Mouse (Mus musculus): ENCODE measurements around the gene Gm28053. TPM values are rescaled to one million over a fixed set of nuclear protein-coding genes. Genes with fewer than 3 reads are reported as not detected.

Gene Gm28053
- polyA plus RNA-seq, 1 experiment = not detected

DNA sequence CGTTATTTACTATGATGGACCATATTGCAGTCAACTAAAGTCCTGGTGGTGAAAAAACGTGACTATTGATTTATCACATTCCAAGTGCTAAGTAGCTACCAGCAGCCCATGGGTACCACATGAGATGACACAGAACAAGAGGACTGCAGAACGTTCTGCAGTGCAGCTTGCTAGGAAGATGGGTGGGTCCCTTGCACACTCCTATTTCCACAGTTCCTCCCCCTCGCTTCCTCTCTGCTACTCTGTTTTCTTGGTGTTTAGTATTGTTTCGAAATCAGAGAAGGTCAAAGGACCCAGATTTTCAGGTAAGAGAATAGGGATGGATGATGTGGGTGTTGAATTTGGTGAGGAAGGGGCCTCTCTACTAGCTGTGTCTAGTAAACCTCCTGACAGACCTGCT is 34.1 kb upstream of the Gm28053 start, which contains the start of gene Gimap4:
Gene Gimap4, plus strand, starts transcription at position 231 of the 400 bp plus-strand sequence.
- Histone ChIP-seq H3K27me3 (replicated peaks; ENCODE audit: control insufficient read depth, insufficient read depth, low read length) (no peaks in the 10 kb centered on the region), H3K4me3 (ENCODE audit: insufficient read depth, low read depth, low read length) (peak within 1 kb of the TSS; percentile 56), H3K27ac (ENCODE audit: insufficient read depth, low read depth, low read length) (peak within 1 kb of the TSS; percentile 93), H3K36me3 (ENCODE audit: control insufficient read depth, insufficient read depth, low read length) (no peaks in the 10 kb centered on the region), H3K4me1 (ENCODE audit: control insufficient read depth, insufficient read depth, low read length) (no peaks in the 10 kb centered on the region)
- TF ChIP-seq POLR2A (IDR thresholded peaks at IDR 0.05; ENCODE audit: low read depth, low read length) (no peak), CTCF (conservative IDR thresholded peaks at IDR 0.05; ENCODE audit: insufficient read depth, insufficient read length, low read depth, low read length) (no peak)
- WGBS = 54% methylated on average over 5 of the region's 5 CpGs
- peak; percentile 69 for DNase-seq

DNA sequence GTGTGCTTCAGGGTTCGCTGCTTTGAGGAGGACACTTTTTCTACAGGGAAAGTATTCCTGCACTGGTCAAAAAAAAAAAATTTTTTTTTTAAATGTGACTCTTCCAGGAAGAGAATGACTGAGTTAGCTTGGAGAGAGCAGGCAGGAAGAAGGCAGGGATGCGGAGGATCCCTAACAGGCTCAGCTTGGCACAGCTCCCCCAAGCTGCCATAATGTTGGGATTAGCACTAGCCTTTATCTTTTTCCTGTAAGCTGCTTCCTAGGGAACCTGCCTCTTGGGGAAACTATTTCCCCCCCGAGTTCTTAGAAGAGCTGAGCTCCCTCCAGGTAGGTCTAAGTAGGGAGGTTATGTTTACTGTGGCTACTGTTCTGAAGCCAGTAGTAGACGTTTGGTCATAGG is 33.6 kb upstream of the Gm28053 start:
- Histone ChIP-seq H3K4me3 (ENCODE audit: insufficient read depth, low read depth, low read length) (peak overlapping the region; percentile 56), H3K4me1 (ENCODE audit: control insufficient read depth, insufficient read depth, low read length) (no peaks in the 10 kb centered on the region), H3K36me3 (ENCODE audit: control insufficient read depth, insufficient read depth, low read length) (no peaks in the 10 kb centered on the region), H3K27ac (ENCODE audit: insufficient read depth, low read depth, low read length) (peak overlapping the region; percentile 93), H3K27me3 (replicated peaks; ENCODE audit: control insufficient read depth, insufficient read depth, low read length) (no peaks in the 10 kb centered on the region)
- TF ChIP-seq POLR2A (IDR thresholded peaks at IDR 0.05; ENCODE audit: low read depth, low read length) (no peak), CTCF (conservative IDR thresholded peaks at IDR 0.05; ENCODE audit: insufficient read depth, insufficient read length, low read depth, low read length) (no peak)
- WGBS = 54% methylated on average over 4 of the region's 4 CpGs
- peak; percentile 69 for DNase-seq

DNA sequence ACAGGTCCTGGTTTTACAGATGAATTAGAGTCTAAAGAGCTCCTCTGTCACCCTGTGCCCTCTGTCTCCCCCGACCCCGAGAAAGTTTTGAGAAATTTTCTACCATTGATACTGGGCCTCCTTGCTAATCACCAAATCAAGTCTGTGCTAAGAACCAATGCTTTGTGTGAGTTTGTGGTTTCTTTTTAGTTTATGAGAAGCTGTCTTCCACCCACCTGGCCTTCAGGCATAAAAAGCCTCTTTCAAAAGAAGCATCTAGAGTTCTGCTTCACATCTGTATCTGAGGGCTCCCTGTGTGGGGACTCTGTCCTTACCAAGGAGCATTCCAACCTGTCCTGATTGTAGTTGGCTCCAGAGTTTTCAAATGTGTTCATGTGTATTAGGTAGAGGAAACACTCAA is 33.2 kb upstream of the Gm28053 start:
- Histone ChIP-seq H3K36me3 (ENCODE audit: control insufficient read depth, insufficient read depth, low read length) (no peaks in the 10 kb centered on the region), H3K4me1 (ENCODE audit: control insufficient read depth, insufficient read depth, low read length) (no peaks in the 10 kb centered on the region), H3K27me3 (replicated peaks; ENCODE audit: control insufficient read depth, insufficient read depth, low read length) (no peaks in the 10 kb centered on the region), H3K4me3 (ENCODE audit: insufficient read depth, low read depth, low read length) (peak overlapping the region; percentile 56), H3K27ac (ENCODE audit: insufficient read depth, low read depth, low read length) (peak overlapping the region; percentile 81)
- WGBS = 66% methylated on average over 2 of the region's 2 CpGs
- no peak for TF ChIP-seq CTCF (conservative IDR thresholded peaks at IDR 0.05; ENCODE audit: insufficient read depth, insufficient read length, low read depth, low read length)
- TF ChIP-seq POLR2A (IDR thresholded peaks at IDR 0.05; ENCODE audit: low read depth, low read length) = no peak
- no peak for DNase-seq

DNA sequence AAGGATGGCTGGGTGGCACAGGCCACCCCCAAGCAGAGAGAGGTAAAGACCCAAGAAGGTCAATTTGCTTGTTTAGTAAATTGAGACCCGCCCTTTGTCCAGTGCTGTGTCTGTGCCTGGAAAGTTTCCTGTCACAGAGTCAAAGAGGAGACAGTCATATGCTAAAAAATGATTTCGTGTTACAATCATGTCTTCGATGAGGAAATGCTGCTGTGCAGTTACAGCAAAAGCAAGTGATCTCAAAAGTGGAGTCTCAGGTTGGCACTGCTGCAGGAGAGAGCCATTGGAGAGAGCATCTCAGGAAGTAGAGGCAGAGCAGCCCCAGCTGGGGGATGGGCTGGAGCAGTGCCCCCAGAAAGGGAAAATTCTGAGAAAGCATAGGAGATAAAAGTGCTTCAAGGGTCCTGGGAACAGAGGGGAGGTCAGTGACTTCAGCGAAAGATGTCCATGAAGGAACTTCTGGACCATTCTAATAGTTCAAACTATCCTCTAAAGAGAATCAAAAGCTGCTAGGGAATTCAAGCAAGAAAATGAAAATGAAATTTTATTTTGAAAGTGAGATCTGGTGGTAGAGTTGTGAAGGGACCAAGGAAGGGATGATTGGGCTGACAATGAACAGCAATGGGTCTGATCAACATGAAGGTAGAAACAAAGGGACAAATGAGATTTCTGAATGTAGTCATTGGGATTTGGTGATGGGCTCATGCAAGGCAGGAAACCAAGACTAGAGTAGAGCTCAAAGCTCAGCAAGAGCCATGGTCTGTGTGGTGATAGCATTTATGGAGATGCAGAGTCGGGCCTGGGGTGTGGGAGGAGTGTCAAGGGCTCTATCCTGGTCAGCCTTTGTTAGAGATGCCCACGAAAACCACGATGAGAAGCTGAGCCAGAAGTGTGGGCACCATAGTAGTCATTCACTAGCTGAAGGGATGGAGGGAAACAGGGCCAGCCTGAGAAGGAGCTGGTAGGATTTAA is 32.4 kb upstream of the Gm28053 start:
- 62% methylated on average over 7 of the region's 7 CpGs for WGBS
- Histone ChIP-seq H3K4me3 (ENCODE audit: insufficient read depth, low read depth, low read length) (peak overlapping the region; percentile 56), H3K27me3 (replicated peaks; ENCODE audit: control insufficient read depth, insufficient read depth, low read length) (no peaks in the 10 kb centered on the region), H3K27ac (ENCODE audit: insufficient read depth, low read depth, low read length) (peak overlapping the region; percentile 81), H3K4me1 (ENCODE audit: control insufficient read depth, insufficient read depth, low read length) (no peaks in the 10 kb centered on the region), H3K36me3 (ENCODE audit: control insufficient read depth, insufficient read depth, low read length) (no peaks in the 10 kb centered on the region)
- DNase-seq = no peak
- no peak for TF ChIP-seq POLR2A (IDR thresholded peaks at IDR 0.05; ENCODE audit: low read depth, low read length)
- no peak for TF ChIP-seq CTCF (conservative IDR thresholded peaks at IDR 0.05; ENCODE audit: insufficient read depth, insufficient read length, low read depth, low read length)

DNA sequence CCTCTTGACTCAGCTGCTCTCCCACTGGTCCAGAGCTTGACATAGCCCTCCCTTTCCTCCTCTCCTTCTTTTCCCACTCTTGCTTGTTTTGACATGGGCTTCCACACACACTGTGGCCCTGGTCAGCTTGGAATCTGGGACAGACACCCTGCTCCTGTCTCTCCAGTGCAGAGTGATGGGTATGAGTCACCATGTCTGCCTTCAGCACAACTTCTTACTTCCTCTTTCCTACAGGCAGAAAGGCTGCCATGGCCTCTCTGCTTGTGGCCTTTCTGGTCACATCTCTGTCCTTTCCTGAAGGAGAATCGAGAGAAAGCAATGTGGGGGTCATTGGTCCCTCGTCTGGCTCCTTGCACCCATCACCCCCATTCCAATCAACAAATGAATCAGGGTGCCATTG is 31.3 kb upstream of the Gm28053 start:
- Histone ChIP-seq H3K36me3 (ENCODE audit: control insufficient read depth, insufficient read depth, low read length) (no peaks in the 10 kb centered on the region), H3K4me3 (ENCODE audit: insufficient read depth, low read depth, low read length) (peak overlapping the region; percentile 30), H3K27me3 (replicated peaks; ENCODE audit: control insufficient read depth, insufficient read depth, low read length) (no peaks in the 10 kb centered on the region), H3K4me1 (ENCODE audit: control insufficient read depth, insufficient read depth, low read length) (no peaks in the 10 kb centered on the region), H3K27ac (ENCODE audit: insufficient read depth, low read depth, low read length) (peak overlapping the region; percentile 81)
- DNase-seq = no peak
- TF ChIP-seq POLR2A (IDR thresholded peaks at IDR 0.05; ENCODE audit: low read depth, low read length) = no peak
- no peak for TF ChIP-seq CTCF (conservative IDR thresholded peaks at IDR 0.05; ENCODE audit: insufficient read depth, insufficient read length, low read depth, low read length)
- 72% methylated on average over 2 of the region's 2 CpGs for WGBS

- peak overlapping the region; percentile 67; the same call in 1 of the 2 replicates for H3K27ac ChIP-seq (ENCODE audit: insufficient read depth, low read depth, low read length)
These were observed 29.1 kb upstream of the Gm28053 start for GRCm38 (mm10) chr6:48689320-48689719.

DNA sequence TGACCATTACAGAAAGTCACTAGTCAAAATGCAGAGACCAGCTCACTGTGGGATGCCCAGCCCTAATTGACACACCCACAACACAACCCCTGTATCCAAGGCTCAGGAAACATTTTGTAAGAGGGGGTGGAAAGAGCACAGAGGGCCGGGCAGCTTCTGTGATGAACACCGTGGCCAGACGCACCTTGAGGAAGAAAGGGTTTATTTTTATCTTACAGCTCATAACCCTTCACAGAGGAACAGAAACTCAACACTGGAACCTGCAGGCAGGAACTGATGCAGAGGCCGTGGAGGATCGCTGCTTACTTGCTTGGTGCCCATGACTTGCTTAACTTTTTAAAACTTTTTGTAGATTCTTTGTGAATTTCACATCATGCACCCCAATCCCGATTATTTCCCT is 25.4 kb upstream of the Gm28053 start:
- DNase-seq = no peak
- TF ChIP-seq POLR2A (IDR thresholded peaks at IDR 0.05; ENCODE audit: low read depth, low read length) (no peak), CTCF (conservative IDR thresholded peaks at IDR 0.05; ENCODE audit: insufficient read depth, insufficient read length, low read depth, low read length) (no peak)
- H3K4me1 ChIP-seq (ENCODE audit: control insufficient read depth, insufficient read depth, low read length) = no peaks in the 10 kb centered on the region; the same call in 1 of the 2 replicates
- H3K36me3 ChIP-seq (ENCODE audit: control insufficient read depth, insufficient read depth, low read length) = no peaks in the 10 kb centered on the region
- H3K27ac ChIP-seq (ENCODE audit: insufficient read depth, low read depth, low read length) = no peak overlapping the region
- H3K4me3 ChIP-seq (ENCODE audit: insufficient read depth, low read depth, low read length) = no peak overlapping the region
- no peaks in the 10 kb centered on the region for H3K27me3 ChIP-seq (replicated peaks; ENCODE audit: control insufficient read depth, insufficient read depth, low read length)
- WGBS = 80% methylated on average over 6 of the region's 6 CpGs

More at GRCm38 (mm10) chr6:48689320-48689719, 29.1 kb upstream of the Gm28053 start:
- TF ChIP-seq CTCF (conservative IDR thresholded peaks at IDR 0.05; ENCODE audit: insufficient read depth, insufficient read length, low read depth, low read length) = no peak
- TF ChIP-seq POLR2A (IDR thresholded peaks at IDR 0.05; ENCODE audit: low read depth, low read length) = no peak
- H3K4me3 ChIP-seq (ENCODE audit: insufficient read depth, low read depth, low read length) = no peak overlapping the region
- 80% methylated on average over 2 of the region's 2 CpGs for WGBS
- no peak for DNase-seq
- H3K27me3 ChIP-seq (replicated peaks; ENCODE audit: control insufficient read depth, insufficient read depth, low read length) = no peaks in the 10 kb centered on the region
- no peaks in the 10 kb centered on the region for H3K4me1 ChIP-seq (ENCODE audit: control insufficient read depth, insufficient read depth, low read length)
- H3K36me3 ChIP-seq (ENCODE audit: control insufficient read depth, insufficient read depth, low read length) = no peaks in the 10 kb centered on the region
